Mouse (Mus musculus) spleen, adult 2 months (tissue): ENCODE measurements around the gene Arid1b.

ENCODE experiments used
- CTCF ChIP-seq: fragments of 200-500 bp; IDR thresholded peaks from 2 replicates; pipeline ENCODE4 v1.5.1; 2011; ENCODE audit warnings: mild to moderate bottlenecking, inconsistent platforms; ENCODE audit not compliant: insufficient read depth, insufficient read length, insufficient replicate concordance; ENCODE audit errors: extremely low read depth
- POLR2A ChIP-seq: fragments of 200-500 bp; IDR thresholded peaks from 2 replicates; pipeline ENCODE4 v1.6.1; 2011; ENCODE audit warnings: low read depth, low read length, inconsistent platforms

DNA sequence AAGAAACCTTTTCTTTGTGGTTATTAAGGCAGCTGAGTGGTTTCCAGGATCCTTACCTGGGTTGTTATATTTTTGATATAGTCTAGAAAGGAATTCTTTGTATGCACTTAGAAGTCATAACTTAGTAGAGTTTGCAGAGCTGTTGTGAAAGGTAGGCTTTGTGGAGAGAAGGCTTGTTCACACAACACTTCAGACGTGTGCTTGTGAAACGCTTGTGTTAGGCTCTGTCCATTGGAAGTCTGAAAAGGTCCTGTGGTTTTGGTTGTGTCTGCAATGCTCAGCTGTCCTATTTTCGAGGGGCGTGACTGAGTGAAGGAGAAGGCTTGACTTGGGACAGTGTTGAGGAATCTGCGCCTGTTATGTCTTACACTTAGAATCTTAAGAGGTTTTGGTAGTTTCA is 51.5 kb downstream of the Arid1b start:
- TF ChIP-seq CTCF (no peak), POLR2A (no peak)
